Mouse (Mus musculus) lung, embryonic 14.5 days (tissue): ENCODE measurements around the gene Olfr642. TPM values are rescaled to one million over a fixed set of nuclear protein-coding genes. Genes with fewer than 3 reads are reported as not detected.

Experiments
- ATAC-seq: fragments of 200-750 bp; cut with Nextera tagmentation; 2 replicates; pipeline ENCODE4 v1.8.0; 2017; ENCODE audit warnings: mild to moderate bottlenecking, moderate TSS enrichment, moderate library complexity; ENCODE audit not compliant: insufficient read depth
- DNase-seq: peaks from one replicate; pipeline ENCODE4 v3.0.0-alpha.2; 2015
- H3K27ac ChIP-seq: fragments of 300-500 bp; sonication (generic); 2 replicates; pipeline ENCODE4 v1.5.1; 2014; ENCODE audit warnings: low read depth, mild to moderate bottlenecking, moderate library complexity
- H3K27me3 ChIP-seq: fragments of 300-500 bp; sonication (generic); 2 replicates; pipeline ENCODE4 v1.6.1; 2014; ENCODE audit warnings: low read length, control low read depth; ENCODE audit not compliant: insufficient read depth
- H3K36me3 ChIP-seq: fragments of 300-500 bp; sonication (generic); 2 replicates; pipeline ENCODE4 v1.6.1; 2014; ENCODE audit warnings: control low read depth; ENCODE audit not compliant: insufficient read depth
- H3K4me1 ChIP-seq: fragments of 300-500 bp; sonication (generic); 2 replicates; pipeline ENCODE4 v1.6.1; 2014; ENCODE audit warnings: antibody characterized with exemption, control low read depth; ENCODE audit not compliant: insufficient read depth
- H3K4me2 ChIP-seq: fragments of 300-500 bp; sonication (generic); 2 replicates; pipeline ENCODE4 v1.6.1; 2014; ENCODE audit warnings: mild to moderate bottlenecking
- H3K4me3 ChIP-seq: fragments of 300-500 bp; sonication (generic); 2 replicates; pipeline ENCODE4 v1.5.1; 2014; ENCODE audit warnings: low read depth, low read length
- H3K9ac ChIP-seq: fragments of 300-500 bp; sonication (generic); 2 replicates; pipeline ENCODE4 v1.6.1; 2014
- H3K9me3 ChIP-seq: fragments of 300-500 bp; sonication (generic); 2 replicates; pipeline ENCODE4 v1.6.1; 2016; ENCODE audit warnings: low read depth, low read length, control low read depth
- CTCF ChIP-seq: IDR thresholded peaks from 2 replicates; pipeline ENCODE4 v1.5.1; 2016; ENCODE audit warnings: antibody characterized with exemption, low read depth
- WGBS: fragments of 180-500 bp; shearing (Covaris S2); extraction: QIAGEN DNeasy Blood & Tissue Kit; methylation state at CpG from one replicate; pipeline ENCODE4 v1.1.7; 2014; 5-methylcytosine and 5-hydroxymethylcytosine counted together
- polyA plus RNA-seq: library from polyadenylated mRNA; unstranded; fragments of >200 nt; fragmentation: Nextera tagmentation; extraction: Ambion mirVana; gene quantifications from 2 replicates; pipeline ENCODE4 v1.2.1, GENCODE M21; 2014

The Olfr642 gene
- polyA plus RNA-seq, 1 experiment from 2014 or later = not detected

- ATAC-seq = no peak
- DNase-seq = no peak
Observed at GRCm38 (mm10) chr7:104025473-104025872, 27.0 kb downstream of the Olfr642 start, which contains the start of gene Olfr640. Olfr640 (minus strand) TSS chr7:104025573.

GRCm38 (mm10) chr7:104021651-104022050 is 30.8 kb downstream of the Olfr642 start:
- no peak overlapping the region for H3K4me2 ChIP-seq
- no peak for TF ChIP-seq CTCF
- no peak for DNase-seq
- H3K36me3 ChIP-seq = no peaks in the 10 kb centered on the region
- H3K9me3 ChIP-seq = no peaks in the 10 kb centered on the region
- 91% methylated on average over 6 of the region's 6 CpGs for WGBS
- no peak overlapping the region for H3K4me3 ChIP-seq
- no peak for ATAC-seq
- no peaks in the 10 kb centered on the region for H3K4me1 ChIP-seq
- H3K9ac ChIP-seq = no peak overlapping the region
- H3K27ac ChIP-seq = no peak overlapping the region
- no peaks in the 10 kb centered on the region for H3K27me3 ChIP-seq

More at GRCm38 (mm10) chr7:104025473-104025872, 27.0 kb downstream of the Olfr642 start, which contains the start of gene Olfr640:
- no peaks in the 10 kb centered on the region for H3K4me1 ChIP-seq
- H3K36me3 ChIP-seq = no peaks in the 10 kb centered on the region
- no peak for TF ChIP-seq CTCF
- H3K9ac ChIP-seq = no peak within 1 kb of the TSS
- H3K4me3 ChIP-seq = no peak within 1 kb of the TSS
- H3K27me3 ChIP-seq = no peaks in the 10 kb centered on the region
- 77% methylated on average over 6 of the region's 6 CpGs for WGBS
- no peaks in the 10 kb centered on the region for H3K9me3 ChIP-seq
- H3K27ac ChIP-seq = no peak within 1 kb of the TSS
- H3K4me2 ChIP-seq = no peak within 1 kb of the TSS

- no peak for TF ChIP-seq CTCF
- no peak for ATAC-seq
- Histone ChIP-seq H3K4me3 (no peak overlapping the region), H3K27me3 (no peaks in the 10 kb centered on the region), H3K36me3 (no peaks in the 10 kb centered on the region), H3K4me1 (no peaks in the 10 kb centered on the region), H3K4me2 (no peak overlapping the region), H3K9ac (no peak overlapping the region), H3K27ac (no peak overlapping the region), H3K9me3 (no peaks in the 10 kb centered on the region)
- 81% methylated on average over 1 of the region's 1 CpGs for WGBS
- no peak for DNase-seq
Observed at GRCm38 (mm10) chr7:104018953-104019352, 33.5 kb downstream of the Olfr642 start.

- DNase-seq (no peak), ATAC-seq (no peak)
- no peak for TF ChIP-seq CTCF
- Histone ChIP-seq H3K9ac (no peak within 1 kb of the TSS), H3K27me3 (no peaks in the 10 kb centered on the region), H3K4me3 (no peak within 1 kb of the TSS), H3K4me2 (no peak within 1 kb of the TSS), H3K4me1 (no peaks in the 10 kb centered on the region), H3K27ac (no peak within 1 kb of the TSS), H3K36me3 (no peaks in the 10 kb centered on the region), H3K9me3 (no peaks in the 10 kb centered on the region)
Observed at GRCm38 (mm10) chr7:104017203-104017602, 35.3 kb downstream of the Olfr642 start, which contains the start of gene Olfr639. Olfr639 (minus strand) TSS chr7:104017303.

GRCm38 (mm10) chr7:103999124-103999523 is 53.3 kb downstream of the Olfr642 start:
- Histone ChIP-seq H3K4me3 (no peak overlapping the region), H3K4me2 (no peak overlapping the region), H3K9me3 (no peaks in the 10 kb centered on the region), H3K36me3 (no peaks in the 10 kb centered on the region), H3K9ac (no peak overlapping the region), H3K4me1 (no peaks in the 10 kb centered on the region), H3K27ac (no peak overlapping the region), H3K27me3 (no peaks in the 10 kb centered on the region)
- no peak for TF ChIP-seq CTCF
- ATAC-seq (no peak), DNase-seq (no peak)

- no peaks in the 10 kb centered on the region for H3K36me3 ChIP-seq
- no peak within 1 kb of the TSS for H3K4me2 ChIP-seq
- no peak within 1 kb of the TSS for H3K4me3 ChIP-seq
- no peak for DNase-seq
- no peak within 1 kb of the TSS for H3K27ac ChIP-seq
- no peaks in the 10 kb centered on the region for H3K9me3 ChIP-seq
- TF ChIP-seq CTCF = no peak
- H3K4me1 ChIP-seq = no peaks in the 10 kb centered on the region
- no peak within 1 kb of the TSS for H3K9ac ChIP-seq
- ATAC-seq = no peak
- no peaks in the 10 kb centered on the region for H3K27me3 ChIP-seq
Observed at GRCm38 (mm10) chr7:103998446-103998845, 54.0 kb downstream of the Olfr642 start, which contains the start of gene Olfr638. Olfr638 (plus strand) TSS chr7:103998746.

Other genes with a start within 250 kb of the Olfr642 start
- 3,031 and 3,067 TPM in 2 replicates for gene Hbb-bt, start 238.7 kb downstream of the Olfr642 start, polyA plus RNA-seq
- gene Hbb-bs, start 224.6 kb downstream of the Olfr642 start, polyA plus RNA-seq = 7,232 and 7,259 TPM in 2 replicates
- not detected in 2 replicates for gene Hbb-bh2, start 212.1 kb downstream of the Olfr642 start, polyA plus RNA-seq
- 9.2 and 18.0 TPM in 2 replicates for gene Hbb-bh1, start 209.5 kb downstream of the Olfr642 start, polyA plus RNA-seq
- gene Hbb-y, start 199.4 kb downstream of the Olfr642 start, polyA plus RNA-seq = 1,485 and 1,968 TPM in 2 replicates
- gene Olfr66, start 166.4 kb downstream of the Olfr642 start, polyA plus RNA-seq = not detected in 2 replicates
- not detected in 2 replicates for gene Olfr64, start 158.2 kb downstream of the Olfr642 start, polyA plus RNA-seq
- gene Olfr65, start 149.2 kb downstream of the Olfr642 start, polyA plus RNA-seq = not detected in 2 replicates
- gene Olfr631, start 123.8 kb downstream of the Olfr642 start, polyA plus RNA-seq = not detected in 2 replicates
- not detected in 2 replicates for gene Olfr632, start 118.3 kb downstream of the Olfr642 start, polyA plus RNA-seq
- not detected in 2 replicates for gene Olfr633, start 108.2 kb downstream of the Olfr642 start, polyA plus RNA-seq
- gene Olfr635, start 81.5 kb downstream of the Olfr642 start, polyA plus RNA-seq = not detected in 2 replicates
- not detected in 2 replicates for gene Olfr638, start 53.9 kb downstream of the Olfr642 start, polyA plus RNA-seq
- gene Olfr639, start 35.4 kb downstream of the Olfr642 start, polyA plus RNA-seq = not detected in 2 replicates
- gene Olfr640, start 27.1 kb downstream of the Olfr642 start, polyA plus RNA-seq = not detected in 2 replicates
- gene Olfr641, start 17.2 kb downstream of the Olfr642 start, polyA plus RNA-seq = not detected in 2 replicates
- not detected in 2 replicates for gene 4930516K23Rik, start 8.8 kb upstream of the Olfr642 start, polyA plus RNA-seq
- not detected in 2 replicates for gene Olfr644, start 19.2 kb upstream of the Olfr642 start, polyA plus RNA-seq
- gene Olfr645, start 32.8 kb upstream of the Olfr642 start, polyA plus RNA-seq = not detected in 2 replicates
- not detected in 2 replicates for gene Olfr646, start 52.2 kb upstream of the Olfr642 start, polyA plus RNA-seq
- gene Ubqln5, start 77.2 kb upstream of the Olfr642 start, polyA plus RNA-seq = not detected in 2 replicates
- not detected in 2 replicates for gene Olfr643, start 84.7 kb upstream of the Olfr642 start, polyA plus RNA-seq
- not detected in 2 replicates for gene Ubqln3, start 90.6 kb upstream of the Olfr642 start, polyA plus RNA-seq
- gene Ubqlnl, start 97.9 kb upstream of the Olfr642 start, polyA plus RNA-seq = not detected in 2 replicates
- 0.08 TPM in 1 of 2 replicates, not detected in the other for gene Olfm5, start 112.2 kb upstream of the Olfr642 start, polyA plus RNA-seq
- gene Olfr648, start 130.7 kb upstream of the Olfr642 start, polyA plus RNA-seq = 0.32 and 0.37 TPM in 2 replicates
- gene Olfr649, start 143.3 kb upstream of the Olfr642 start, polyA plus RNA-seq = not detected in 2 replicates
- gene Trim6, start 166.1 kb upstream of the Olfr642 start, polyA plus RNA-seq = 0.62 and 1.1 TPM in 2 replicates
- 1.4 and 1.6 TPM in 2 replicates for gene Trim34a, start 191.8 kb upstream of the Olfr642 start, polyA plus RNA-seq
- 0.28 and 0.30 TPM in 2 replicates for gene Trim5, start 235.4 kb upstream of the Olfr642 start, polyA plus RNA-seq